Mouse (Mus musculus) embryonic stem cell, embryonic (primary cell): ENCODE data around the gene Dek.

Experiments
- CTCF ChIA-PET, 4 experiments: fragments of 300-600 bp in 2 of 4; fragments of 350-600 bp in 2 of 4; sonication (Branson Sonifier 250); formaldehyde crosslinking; loops; one replicate each; lab custom pipeline; 2022; ENCODE audit warnings: inconsistent platforms in 2 of 4; lab: Charles Lee
- POLR2A ChIA-PET, 4 experiments: fragments of 300-600 bp in 2 of 4; fragments of 350-600 bp in 2 of 4; sonication (Branson Sonifier 250); formaldehyde crosslinking; loops; one replicate each; lab custom pipeline; 2022; ENCODE audit warnings: antibody characterized with exemption in 4 of 4, inconsistent platforms in 1 of 4; lab: Charles Lee

Dek gene

GRCm38 (mm10) chr13:47122537-47123430 lies 16.8 kb upstream of the Dek start, which contains the start of gene Rnf144b:
Gene Rnf144b, plus strand, starts transcription at chr13:47122656.
- CTCF ChIA-PET, result interaction anchor here in 2 of 4 experiments (0.6 to 1.7 kb wide), 4 partner anchors 34 to 1003 kb away, joined by 3 to 4 read pairs (median 3); no protein-coding TSS in a partner anchor
- POLR2A ChIA-PET, result interaction anchor here in 1 of 4 experiments (1.1 to 1.8 kb wide), 3 partner anchors 13 to 41 kb away, joined by 3 to 7 read pairs (median 4); no protein-coding TSS in a partner anchor

DNA sequence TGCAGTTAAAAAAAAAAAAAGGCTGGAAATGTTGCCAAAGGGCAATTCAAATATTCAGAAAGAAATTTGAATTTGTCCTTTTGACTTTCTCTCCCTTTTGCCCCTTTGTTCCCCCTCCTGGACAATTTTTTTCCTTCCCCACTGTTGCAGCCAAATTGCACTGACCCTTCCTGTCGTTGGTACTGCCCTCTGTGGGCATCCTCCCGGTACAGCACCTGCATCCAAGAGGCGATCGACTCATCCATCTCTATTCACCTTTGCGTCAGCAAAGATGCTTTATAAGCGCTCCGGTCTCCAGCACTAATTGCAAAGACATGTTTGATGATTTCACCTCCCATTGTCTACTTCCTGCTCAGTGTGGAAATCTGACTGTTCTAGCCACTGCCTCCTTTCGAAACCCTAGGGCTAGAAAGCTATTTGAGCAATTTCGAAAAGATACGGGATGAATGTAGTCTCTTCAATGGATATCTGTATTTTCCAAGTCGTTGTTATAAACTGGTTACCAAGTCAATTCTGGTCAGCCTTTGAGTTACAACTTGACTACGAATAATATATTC lies 15.4 kb upstream of the Dek start:
- ChIA-PET POLR2A (interaction anchor here in 1 of 4 experiments (0.7 kb wide), 1 partner anchor 12 kb away, joined by 3 read pairs; no protein-coding TSS in a partner anchor), CTCF (interaction anchor here in 1 of 4 experiments (1.7 kb wide), 1 partner anchor 32 kb away, joined by 3 read pairs; no protein-coding TSS in a partner anchor)

DNA sequence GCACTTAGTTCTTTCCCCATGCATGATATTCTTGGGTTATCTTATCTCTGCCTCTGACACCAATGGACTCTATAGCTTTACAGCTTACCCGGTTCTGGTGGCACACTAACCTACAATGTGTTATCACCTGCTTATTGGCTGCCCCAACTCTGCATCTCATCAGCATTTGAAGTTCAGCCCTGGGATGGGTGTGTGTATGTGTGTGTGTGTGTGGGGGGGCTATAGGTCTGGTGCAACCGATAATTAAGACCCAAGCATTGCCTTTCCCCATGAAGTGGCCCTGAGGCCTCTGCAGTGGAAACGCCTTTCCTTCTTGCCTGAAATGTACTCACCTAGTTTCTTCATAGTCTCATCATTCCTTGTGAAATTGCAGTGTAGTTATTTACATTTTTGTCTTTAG lies 10.0 kb upstream of the Dek start:
- POLR2A ChIA-PET, result interaction anchor here in 1 of 4 experiments (1.6 kb wide), 1 partner anchor 11 kb away, joined by 5 read pairs; no protein-coding TSS in a partner anchor
- CTCF ChIA-PET, result no interaction called here

DNA sequence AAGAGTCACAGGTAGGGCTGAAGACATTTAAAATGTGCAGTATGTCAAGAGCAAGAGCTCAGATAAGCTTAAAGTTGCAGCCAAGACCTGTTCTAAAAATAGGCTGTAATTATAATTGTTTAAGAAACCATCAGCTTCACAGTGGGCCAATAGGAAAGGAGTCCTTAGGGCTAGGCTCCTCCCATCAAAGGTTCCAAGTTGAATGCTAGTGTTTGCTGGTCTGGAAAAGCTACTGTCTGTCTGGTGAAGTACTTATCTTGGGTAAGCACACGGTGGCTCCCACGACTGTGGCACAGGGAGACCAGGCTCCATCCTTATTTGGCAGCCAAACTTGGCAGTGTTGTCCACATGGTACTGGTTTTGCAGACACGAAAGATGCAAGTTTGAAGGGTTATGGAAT lies 6.9 kb upstream of the Dek start:
- ChIA-PET CTCF (interaction anchor here in 1 of 4 experiments (0.5 kb wide), 1 partner anchor 177 kb away, joined by 3 read pairs; no protein-coding TSS in a partner anchor), POLR2A (interaction anchor here in 1 of 4 experiments (1.1 kb wide), 1 partner anchor 10 kb away, joined by 3 read pairs; no protein-coding TSS in a partner anchor)

DNA sequence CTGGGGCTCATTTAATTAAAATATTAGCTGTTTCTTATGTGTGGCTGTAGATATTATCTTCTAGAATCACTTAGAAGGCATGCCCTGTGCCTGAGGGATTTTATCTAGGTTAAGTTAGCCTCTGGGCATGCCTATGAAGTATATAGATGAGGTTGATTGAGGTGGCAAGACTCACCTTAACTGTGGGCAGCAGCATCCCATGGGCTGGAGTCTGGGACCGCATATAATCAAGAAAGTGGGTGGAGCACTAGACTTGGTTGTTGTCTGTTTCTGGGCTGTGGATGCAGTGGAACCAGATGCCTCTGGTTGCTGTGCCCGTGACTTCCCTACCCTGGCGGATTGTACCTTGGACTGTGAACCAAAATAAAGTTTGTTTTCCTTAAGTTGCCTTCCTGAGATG lies 6.1 kb upstream of the Dek start:
- ChIA-PET CTCF (no interaction called here), POLR2A (no interaction called here)

- POLR2A ChIA-PET, result interaction anchor here in 1 of 4 experiments (1.0 to 1.7 kb wide), 3 partner anchors 11 to 23 kb away, joined by 3 to 4 read pairs (median 3); partner anchors contain the start of gene Rnf144b
- CTCF ChIA-PET, result interaction anchor here in 1 of 4 experiments (0.6 kb wide), 1 partner anchor 112 kb away, joined by 5 read pairs; no protein-coding TSS in a partner anchor
These were observed 5.2 kb upstream of the Dek start for GRCm38 (mm10) chr13:47111185-47111584.

- CTCF ChIA-PET, result interaction anchor here in 1 of 4 experiments (0.7 kb wide), 1 partner anchor 27 kb away, joined by 3 read pairs; no protein-coding TSS in a partner anchor
- POLR2A ChIA-PET, result interaction anchor here in 3 of 4 experiments (0.6 to 1.7 kb wide), 5 partner anchors 10 to 837 kb away, joined by 3 to 4 read pairs (median 3); partner anchors contain the start of gene Rnf144b (in 1 of the 3)
These were observed 3.2 kb upstream of the Dek start for GRCm38 (mm10) chr13:47109239-47109638.

DNA sequence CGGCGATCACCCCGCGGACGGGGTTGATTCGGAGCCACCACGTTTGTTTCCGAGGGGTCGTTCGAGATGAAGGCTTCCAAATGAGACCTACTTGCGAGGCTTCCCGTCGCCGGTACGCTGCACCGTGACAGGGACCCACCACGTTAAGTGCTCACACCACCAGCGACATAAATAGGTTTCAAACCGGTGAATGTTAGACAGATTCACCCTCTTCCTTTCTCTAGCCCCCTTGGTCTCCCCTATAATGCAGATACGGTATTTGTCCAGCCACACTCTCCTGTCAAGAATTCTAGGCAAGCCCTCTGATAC lies 533 bp upstream of the Dek start:
- ChIA-PET POLR2A (interaction anchor here in 2 of 4 experiments (0.6 to 6.9 kb wide), 3 partner anchors 16 to 1659 kb away, joined by 3 to 134 read pairs (median 3); partner anchors contain the start of gene Kdm1b (in 1 of the 2)), CTCF (interaction anchor here in 1 of 4 experiments (0.6 kb wide), 1 partner anchor 1184 kb away, joined by 5 read pairs; no protein-coding TSS in a partner anchor)

DNA sequence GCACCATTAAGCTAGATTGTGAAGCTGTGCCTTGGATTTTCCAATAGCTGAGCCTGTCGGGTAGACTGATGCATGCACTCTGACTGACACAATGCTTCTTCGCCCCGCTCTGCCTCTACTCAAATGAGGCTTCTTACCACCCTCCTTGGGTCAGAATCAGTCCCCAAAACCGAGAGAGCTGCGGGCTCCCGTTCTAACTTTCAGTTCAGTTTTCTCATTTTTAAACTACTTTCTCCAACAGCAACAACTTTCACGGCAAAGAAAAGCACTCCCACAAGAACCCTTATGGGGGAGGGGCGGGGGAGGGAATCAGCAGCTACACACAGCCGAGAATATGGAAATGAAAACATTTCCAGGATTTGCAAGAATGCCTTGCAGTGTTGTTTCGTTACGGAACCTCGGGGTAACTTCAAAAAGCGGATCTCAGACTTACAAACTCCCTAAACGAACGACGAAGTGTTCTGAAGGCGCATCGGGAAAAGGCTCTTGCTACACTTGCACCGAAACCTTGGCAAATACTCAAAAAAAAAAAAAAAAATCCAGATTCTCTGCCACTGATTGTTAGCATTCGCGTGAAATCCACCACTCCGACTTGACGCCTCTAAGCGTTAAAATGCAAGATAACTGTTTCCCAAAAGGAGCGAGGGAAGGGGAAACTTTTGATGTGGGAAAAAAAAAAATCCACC lies 1.0 kb downstream of the Dek start:
- CTCF ChIA-PET, result interaction anchor here in 1 of 4 experiments (0.5 to 0.7 kb wide), 2 partner anchors 107 to 148 kb away, joined by 4 to 10 read pairs; no protein-coding TSS in a partner anchor

DNA sequence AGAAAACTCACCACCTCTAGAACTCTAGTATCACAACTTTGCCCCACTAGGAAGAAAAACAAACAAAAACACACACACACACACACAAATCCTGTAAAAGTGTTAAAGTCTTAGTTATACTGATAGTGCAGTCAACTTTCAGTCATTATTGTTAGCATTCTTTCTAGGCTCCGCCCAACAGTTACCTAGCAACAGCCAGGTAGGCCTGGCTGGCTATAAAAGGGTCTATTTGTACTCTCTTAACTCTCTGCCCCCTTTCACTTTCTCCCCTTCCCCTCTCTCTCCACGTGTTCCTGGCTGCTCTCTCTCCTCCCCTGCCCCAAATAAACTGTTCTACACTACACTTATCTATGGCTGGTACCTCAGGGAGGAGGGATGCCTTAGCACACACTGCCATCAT lies 1.9 kb downstream of the Dek start:
- POLR2A ChIA-PET, result interaction anchor here in 2 of 4 experiments (1.2 to 6.9 kb wide), 7 partner anchors 11 to 69 kb away, joined by 3 to 134 read pairs (median 6); partner anchors contain the start of gene Kdm1b (in 1 of the 2)
- CTCF ChIA-PET, result interaction anchor here in 1 of 4 experiments (0.5 kb wide), 1 partner anchor 106 kb away, joined by 10 read pairs; no protein-coding TSS in a partner anchor

More for the DNA sequence above, 1.0 kb downstream of the Dek start:
- POLR2A ChIA-PET, result interaction anchor here (0.6 to 6.9 kb wide), 10 partner anchors 11 to 176 kb away, joined by 3 to 134 read pairs (median 4); partner anchors contain the start of genes Kdm1b (in 1 of the 4) and Kif13a (in 1 of the 4)

GRCm38 (mm10) chr13:47100587-47100986 lies 5.4 kb downstream of the Dek start:
- CTCF ChIA-PET, result no interaction called here

DNA sequence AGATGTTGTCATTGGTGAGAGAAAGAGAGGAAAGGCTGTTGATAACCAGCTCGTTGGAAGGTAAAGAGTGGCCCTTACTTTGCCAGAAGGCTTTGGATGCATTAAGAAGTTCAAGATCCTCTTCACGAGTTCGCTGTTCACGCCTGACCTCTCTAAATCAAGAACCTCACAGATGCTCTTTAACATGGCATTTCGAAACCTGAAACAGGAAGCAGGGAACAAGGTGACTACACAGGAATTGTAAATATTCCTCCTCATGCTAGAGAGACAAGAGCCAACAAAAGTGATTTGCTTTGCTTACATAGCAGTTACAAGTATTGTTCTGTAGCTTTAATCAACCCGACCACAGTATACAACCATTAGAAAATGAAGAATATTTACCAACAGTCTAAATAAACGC lies 6.7 kb downstream of the Dek start:
- CTCF ChIA-PET, result no interaction called here
- POLR2A ChIA-PET, result interaction anchor here in 3 of 4 experiments (0.8 to 4.5 kb wide), 5 partner anchors 11 to 40 kb away, joined by 3 to 47 read pairs (median 4); no protein-coding TSS in a partner anchor

More at GRCm38 (mm10) chr13:47100587-47100986, 5.4 kb downstream of the Dek start:
- POLR2A ChIA-PET, result interaction anchor here in 2 of 4 experiments (2.8 to 6.9 kb wide), 2 partner anchors 10 to 57 kb away, joined by 8 to 134 read pairs; partner anchors contain the start of gene Kdm1b (in 1 of the 2)

- ChIA-PET POLR2A (interaction anchor here in 1 of 4 experiments (0.5 to 14.4 kb wide), 9 partner anchors 8 to 408 kb away, joined by 3 to 134 read pairs (median 4); partner anchors contain the start of genes Dek and Kdm1b), CTCF (interaction anchor here in 1 of 4 experiments (0.5 kb wide), 1 partner anchor 33 kb away, joined by 3 read pairs; no protein-coding TSS in a partner anchor)
These were observed 9.4 kb downstream of the Dek start for GRCm38 (mm10) chr13:47096591-47096990.

- CTCF ChIA-PET, result no interaction called here
- POLR2A ChIA-PET, result interaction anchor here in 2 of 4 experiments (0.8 to 14.4 kb wide), 8 partner anchors 8 to 179 kb away, joined by 3 to 134 read pairs (median 4); partner anchors contain the start of gene Dek (in 1 of the 2)
These were observed 12.2 kb downstream of the Dek start for GRCm38 (mm10) chr13:47093791-47094190.

GRCm38 (mm10) chr13:47089271-47089670 lies 16.7 kb downstream of the Dek start:
- POLR2A ChIA-PET, result interaction anchor here in 3 of 4 experiments (0.6 to 14.4 kb wide), 6 partner anchors 9 to 30 kb away, joined by 3 to 134 read pairs (median 4); partner anchors contain the start of gene Dek (in 2 of the 3)
- CTCF ChIA-PET, result interaction anchor here in 1 of 4 experiments (1.2 kb wide), 1 partner anchor 33 kb away, joined by 3 read pairs; the partner anchor contains the start of gene Rnf144b

DNA sequence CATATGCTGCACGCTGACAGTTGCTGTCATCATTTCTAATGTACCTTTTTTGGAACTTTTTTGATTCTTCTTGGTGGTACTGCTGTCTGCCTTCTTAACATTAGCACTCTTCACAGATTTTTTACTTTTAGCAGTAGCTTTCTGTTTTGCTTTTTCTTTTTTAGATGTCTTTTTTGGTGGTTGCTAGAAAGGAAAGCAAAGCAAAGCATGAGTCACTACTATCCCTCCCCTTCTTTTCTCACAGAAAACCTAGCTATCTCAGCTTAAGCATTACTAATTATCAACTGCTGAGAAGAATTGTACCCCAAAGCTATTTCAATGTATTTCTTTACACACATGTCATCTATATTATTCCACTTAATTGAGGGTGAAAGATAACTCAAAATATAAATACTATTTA lies 17.6 kb downstream of the Dek start:
- POLR2A ChIA-PET, result interaction anchor here in 3 of 4 experiments (0.5 to 14.4 kb wide), 11 partner anchors 10 to 280 kb away, joined by 3 to 134 read pairs (median 3); partner anchors contain the start of gene Dek (in 1 of the 3)
- CTCF ChIA-PET, result interaction anchor here in 1 of 4 experiments (1.2 kb wide), 1 partner anchor 34 kb away, joined by 3 read pairs; the partner anchor contains the start of gene Rnf144b
